Mouse (Mus musculus) heart, embryonic 14.5 days (tissue): ENCODE measurements around the gene Arhgap20. TPM values are rescaled to one million over a fixed set of nuclear protein-coding genes. Genes with fewer than 3 reads are reported as not detected.

ENCODE experiments used
- ATAC-seq: fragments of 200-750 bp; cut with Nextera tagmentation; 2 replicates; pipeline ENCODE4 v1.8.0; 2017; ENCODE audit warnings: low read depth, moderate TSS enrichment; ENCODE audit not compliant: insufficient number of reproducible peaks, insufficient read depth, low FRiP score
- H3K27ac ChIP-seq, 2 experiments: fragments of 200-500 bp in 1 of 2; fragments of 300-500 bp in 1 of 2; sonication (generic) in 1 of 2; replicated peaks in 1 of 2; 2 replicates each; pipeline ENCODE4 v1.5.1; 2012 to 2014; ENCODE audit warnings: low read depth in 2 of 2, low read length in 2 of 2, control low read depth in 1 of 2, mild to moderate bottlenecking in 1 of 2, mixed read lengths in 1 of 2; ENCODE audit not compliant: control insufficient read depth in 1 of 2, insufficient read depth in 1 of 2
- H3K27me3 ChIP-seq: fragments of 300-500 bp; sonication (generic); 2 replicates; pipeline ENCODE4 v1.6.1; 2014; ENCODE audit warnings: mild to moderate bottlenecking, low read length, control low read depth; ENCODE audit not compliant: control insufficient read depth, insufficient read depth
- H3K36me3 ChIP-seq: fragments of 300-500 bp; sonication (generic); 2 replicates; pipeline ENCODE4 v1.6.1; 2014; ENCODE audit warnings: mild to moderate bottlenecking, control low read depth, low read length, mixed read lengths; ENCODE audit not compliant: control insufficient read depth, insufficient read depth
- H3K4me1 ChIP-seq, 2 experiments: fragments of 200-500 bp in 1 of 2; fragments of 300-500 bp in 1 of 2; sonication (generic) in 1 of 2; 2 replicates each; pipeline ENCODE4 v1.6.1; 2012 to 2014; ENCODE audit warnings: low read length in 2 of 2, control low read depth in 1 of 2, mixed read lengths in 1 of 2; ENCODE audit not compliant: control insufficient read depth in 2 of 2, insufficient read depth in 2 of 2
- H3K4me2 ChIP-seq: fragments of 300-500 bp; sonication (generic); 2 replicates; pipeline ENCODE4 v1.6.1; 2014; ENCODE audit warnings: mild to moderate bottlenecking, low read length
- H3K4me3 ChIP-seq, 2 experiments: fragments of 200-500 bp in 1 of 2; fragments of 300-500 bp in 1 of 2; sonication (generic) in 1 of 2; 2 replicates each; pipeline ENCODE4 v1.5.1; 2012 to 2014; ENCODE audit warnings: low read length in 2 of 2, mild to moderate bottlenecking in 2 of 2, control low read depth in 1 of 2, low read depth in 1 of 2, moderate library complexity in 1 of 2; ENCODE audit not compliant: control insufficient read depth in 1 of 2, insufficient read depth in 1 of 2
- H3K9ac ChIP-seq: fragments of 300-500 bp; sonication (generic); 2 replicates; pipeline ENCODE4 v1.6.1; 2014; ENCODE audit warnings: mild to moderate bottlenecking, low read length
- H3K9me3 ChIP-seq: fragments of 300-500 bp; sonication (generic); 2 replicates; pipeline ENCODE4 v1.6.1; 2016; ENCODE audit warnings: low read length, control low read depth; ENCODE audit not compliant: control insufficient read depth
- WGBS: fragments of 180-500 bp; shearing (Covaris S2); extraction: QIAGEN DNeasy Blood & Tissue Kit; methylation state at CpG from one replicate; pipeline ENCODE4 v1.1.7; 2014; 5-methylcytosine and 5-hydroxymethylcytosine counted together
- polyA plus RNA-seq: library from polyadenylated mRNA; unstranded; fragments of >200 nt; fragmentation: Nextera tagmentation; extraction: Ambion mirVana; gene quantifications from 2 replicates; pipeline ENCODE4 v1.2.1, GENCODE M21; 2014

Gene Arhgap20
- polyA plus RNA-seq, 1 experiment from 2014 or later, result 1.1 TPM

GRCm38 (mm10) chr9:51853772-51854171, 88.6 kb downstream of the Arhgap20 start:
- no peaks in the 10 kb centered on the region; a peak in 1 of 4 replicates for H3K4me1 ChIP-seq
- H3K36me3 ChIP-seq, result no peaks in the 10 kb centered on the region
- H3K9me3 ChIP-seq, result no peaks in the 10 kb centered on the region
- 90% methylated on average over 5 of the region's 5 CpGs for WGBS
- no peak overlapping the region for H3K4me3 ChIP-seq
- no peak for ATAC-seq
- no peak overlapping the region for H3K4me2 ChIP-seq
- no peak overlapping the region for H3K27ac ChIP-seq
- H3K27me3 ChIP-seq, result no peaks in the 10 kb centered on the region
- H3K9ac ChIP-seq, result no peak overlapping the region

GRCm38 (mm10) chr9:51864273-51864672, 99.1 kb downstream of the Arhgap20 start:
- Histone ChIP-seq H3K9me3 (no peaks in the 10 kb centered on the region), H3K27me3 (no peaks in the 10 kb centered on the region), H3K27ac (no peak overlapping the region), H3K4me2 (no peak overlapping the region), H3K36me3 (no peaks in the 10 kb centered on the region), H3K4me1 (peaks cover 0 to 2% of the 10 kb centered on the region in 2 experiments; a peak in 1 of 4 replicates), H3K4me3 (no peak overlapping the region), H3K9ac (no peak overlapping the region)
- no peak for ATAC-seq
- WGBS, result 80% methylated on average over 3 of the region's 3 CpGs

- H3K36me3 ChIP-seq, result no peaks in the 10 kb centered on the region
- no peak for ATAC-seq
- H3K4me2 ChIP-seq, result no peak overlapping the region
- no peaks in the 10 kb centered on the region for H3K27me3 ChIP-seq
- no peak overlapping the region for H3K9ac ChIP-seq
- peaks cover 2% of the 10 kb centered on the region; the same call in 1 of the 2 replicates for H3K9me3 ChIP-seq
- H3K4me1 ChIP-seq, result peaks cover 0 to 2% of the 10 kb centered on the region in 2 experiments; a peak in 1 of 4 replicates
- WGBS, result 52% methylated on average over 4 of the region's 4 CpGs
- no peak overlapping the region for H3K4me3 ChIP-seq
- no peak overlapping the region for H3K27ac ChIP-seq
Measured at GRCm38 (mm10) chr9:51866634-51867033, 101.5 kb downstream of the Arhgap20 start.

GRCm38 (mm10) chr9:51869056-51869455, 103.9 kb downstream of the Arhgap20 start:
- Histone ChIP-seq H3K4me1 (peaks cover 0 to 2% of the 10 kb centered on the region in 2 experiments; a peak in 1 of 4 replicates), H3K27me3 (no peaks in the 10 kb centered on the region), H3K9me3 (peaks cover 2% of the 10 kb centered on the region; the same call in 1 of the 2 replicates), H3K4me3 (no peak overlapping the region), H3K4me2 (no peak overlapping the region), H3K9ac (no peak overlapping the region), H3K27ac (no peak overlapping the region), H3K36me3 (no peaks in the 10 kb centered on the region)
- WGBS, result 84% methylated on average over 4 of the region's 4 CpGs
- ATAC-seq, result no peak

- Histone ChIP-seq H3K9ac (no peak overlapping the region), H3K36me3 (no peaks in the 10 kb centered on the region), H3K27me3 (no peaks in the 10 kb centered on the region), H3K4me3 (no peak overlapping the region), H3K9me3 (peaks cover 2% of the 10 kb centered on the region; the same call in 1 of the 2 replicates), H3K4me2 (no peak overlapping the region), H3K4me1 (peaks cover 0 to 3% of the 10 kb centered on the region in 2 experiments; a peak in 1 of 4 replicates), H3K27ac (no peak overlapping the region)
- 26% methylated on average over 4 of the region's 4 CpGs for WGBS
- no peak for ATAC-seq
Measured at GRCm38 (mm10) chr9:51874348-51874747, 109.2 kb downstream of the Arhgap20 start.

- H3K4me1 ChIP-seq, result peaks cover 0 to 3% of the 10 kb centered on the region in 2 experiments; a peak in 1 of 4 replicates
- no peaks in the 10 kb centered on the region for H3K27me3 ChIP-seq
- no peak overlapping the region for H3K4me2 ChIP-seq
- no peak overlapping the region for H3K27ac ChIP-seq
- H3K4me3 ChIP-seq, result no peak overlapping the region
- WGBS, result 75% methylated on average over 20 of the region's 20 CpGs
- no peak overlapping the region for H3K9ac ChIP-seq
- H3K9me3 ChIP-seq, result peaks cover 2% of the 10 kb centered on the region; the same call in 1 of the 2 replicates
- H3K36me3 ChIP-seq, result no peaks in the 10 kb centered on the region
- no peak for ATAC-seq
Measured at GRCm38 (mm10) chr9:51875531-51875930, 110.4 kb downstream of the Arhgap20 start.

- H3K9ac ChIP-seq, result no peak overlapping the region
- ATAC-seq, result no peak
- H3K4me3 ChIP-seq, result no peak overlapping the region
- no peak overlapping the region for H3K4me2 ChIP-seq
- H3K27ac ChIP-seq, result no peak overlapping the region
- H3K9me3 ChIP-seq, result no peaks in the 10 kb centered on the region
- H3K4me1 ChIP-seq, result no peaks in the 10 kb centered on the region
- no peaks in the 10 kb centered on the region for H3K36me3 ChIP-seq
- 48% methylated on average over 4 of the region's 4 CpGs for WGBS
- H3K27me3 ChIP-seq, result no peaks in the 10 kb centered on the region
Measured at GRCm38 (mm10) chr9:51881386-51881785, 116.2 kb downstream of the Arhgap20 start.

- no peak overlapping the region for H3K4me2 ChIP-seq
- ATAC-seq, result no peak
- H3K36me3 ChIP-seq, result no peaks in the 10 kb centered on the region
Measured at GRCm38 (mm10) chr9:51881881-51882280, 116.7 kb downstream of the Arhgap20 start.

More at GRCm38 (mm10) chr9:51881881-51882280, 116.7 kb downstream of the Arhgap20 start:
- no peaks in the 10 kb centered on the region for H3K27me3 ChIP-seq
- H3K4me3 ChIP-seq, result no peak overlapping the region
- no peak overlapping the region for H3K27ac ChIP-seq
- no peaks in the 10 kb centered on the region for H3K4me1 ChIP-seq
- H3K9me3 ChIP-seq, result no peaks in the 10 kb centered on the region
- H3K9ac ChIP-seq, result no peak overlapping the region
- 82% methylated on average over 4 of the region's 4 CpGs for WGBS
